Mouse (Mus musculus): ENCODE data around the gene Gch1. TPM values are rescaled to one million over a fixed set of nuclear protein-coding genes. Genes with fewer than 3 reads are reported as not detected.

Gch1 gene
- total and polyA plus RNA-seq, 3 experiments: 0.27 to 17.3 (median 0.87) TPM

GRCm38 (mm10) chr14:47160051-47160640 lies 29.1 kb downstream of the Gch1 start:
- ATAC-seq (ENCODE audit: extremely low read depth, insufficient number of reproducible peaks, low FRiP score, poor library complexity, severe bottlenecking): no peak
- H3K9me3 ChIP-seq (replicated peaks): no peaks in the 10 kb centered on the region
- no peak for TF ChIP-seq TAL1 (conservative IDR thresholded peaks at IDR 0.05; ENCODE audit: low read depth, low read length)
- no peak for TF ChIP-seq CTCF (IDR thresholded peaks at IDR 0.05; ENCODE audit: low read depth, low read length)
- no peak for TF ChIP-seq GATA2 (IDR thresholded peaks at IDR 0.05; ENCODE audit: borderline replicate concordance, low read depth, low read length)
- no peak for TF ChIP-seq POLR2AphosphoS5 (IDR thresholded peaks at IDR 0.05; ENCODE audit: insufficient replicate concordance, low read depth, low read length)
- no peak for TF ChIP-seq GATA1 (IDR thresholded peaks at IDR 0.05; ENCODE audit: borderline replicate concordance, low read length)
- no peak overlapping the region for H3K4me3 ChIP-seq (ENCODE audit: low read depth, low read length)
- no peaks in the 10 kb centered on the region for H3K27me3 ChIP-seq (ENCODE audit: insufficient read depth, low read length)
- H3K4me1 ChIP-seq (ENCODE audit: insufficient read depth, low read depth, low read length): no peaks in the 10 kb centered on the region
- DNase-seq (ENCODE audit: low spot score): no peak
- no peaks in the 10 kb centered on the region for H3K36me3 ChIP-seq (replicated peaks)

DNA sequence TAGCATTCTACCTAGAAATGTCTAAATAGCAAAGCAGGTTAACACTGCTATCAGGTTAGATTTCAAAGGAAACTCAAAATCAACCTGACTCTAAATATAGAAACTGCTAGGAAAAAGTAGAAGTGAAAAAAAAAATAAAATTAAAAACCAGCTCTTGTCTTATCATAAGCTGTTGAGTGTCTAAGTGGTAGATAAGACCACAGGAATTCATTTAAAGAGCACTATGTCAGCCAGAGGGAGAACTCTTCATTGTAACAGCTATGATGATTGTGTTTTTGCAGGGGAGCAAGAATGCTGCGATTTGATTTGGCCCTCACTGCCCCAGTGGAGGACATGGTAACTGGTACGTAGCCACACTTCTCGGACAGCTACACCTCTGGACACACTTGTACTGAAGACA lies 34.9 kb downstream of the Gch1 start:
- H3K4me1 ChIP-seq (ENCODE audit: insufficient read depth, low read depth, low read length): no peaks in the 10 kb centered on the region
- DNase-seq (ENCODE audit: low spot score): no peak
- H3K9me3 ChIP-seq (replicated peaks): no peaks in the 10 kb centered on the region
- H3K4me3 ChIP-seq (ENCODE audit: low read depth, low read length): no peak overlapping the region
- no peak for ATAC-seq (ENCODE audit: extremely low read depth, insufficient number of reproducible peaks, low FRiP score, poor library complexity, severe bottlenecking)
- H3K27me3 ChIP-seq (ENCODE audit: insufficient read depth, low read length): peaks cover 7% of the 10 kb centered on the region; the same call in 1 of the 2 replicates
- TF ChIP-seq GATA2 (IDR thresholded peaks at IDR 0.05; ENCODE audit: borderline replicate concordance, low read depth, low read length): no peak
- no peak for TF ChIP-seq POLR2AphosphoS5 (IDR thresholded peaks at IDR 0.05; ENCODE audit: insufficient replicate concordance, low read depth, low read length)
- no peak for TF ChIP-seq GATA1 (IDR thresholded peaks at IDR 0.05; ENCODE audit: borderline replicate concordance, low read length)
- no peak for TF ChIP-seq TAL1 (conservative IDR thresholded peaks at IDR 0.05; ENCODE audit: low read depth, low read length)
- TF ChIP-seq CTCF (IDR thresholded peaks at IDR 0.05; ENCODE audit: low read depth, low read length): no peak
- H3K36me3 ChIP-seq (replicated peaks): no peaks in the 10 kb centered on the region

DNA sequence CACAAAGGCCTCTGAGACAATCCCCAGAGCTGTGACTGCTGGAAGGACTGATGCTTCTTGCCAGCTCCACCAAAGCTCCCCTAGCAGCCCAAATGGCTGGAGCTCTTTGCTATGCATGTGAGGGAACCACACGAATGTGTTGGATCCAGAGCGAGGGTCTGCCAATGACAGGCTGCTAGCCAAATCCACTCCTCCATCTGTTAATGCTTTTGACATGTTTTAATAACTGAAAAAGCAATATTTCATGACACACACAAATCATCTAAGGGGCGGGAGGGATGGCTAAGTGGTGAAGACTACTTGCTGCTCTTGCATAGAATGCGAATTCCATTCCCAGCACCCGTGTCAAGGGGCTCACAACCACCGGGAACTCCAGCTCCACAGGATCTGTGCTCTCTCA lies 37.9 kb downstream of the Gch1 start:
- H3K36me3 ChIP-seq (replicated peaks): no peaks in the 10 kb centered on the region
- peaks cover 9% of the 10 kb centered on the region; the same call in 1 of the 2 replicates for H3K27me3 ChIP-seq (ENCODE audit: insufficient read depth, low read length)
- TF ChIP-seq GATA1 (IDR thresholded peaks at IDR 0.05; ENCODE audit: borderline replicate concordance, low read length): no peak
- no peaks in the 10 kb centered on the region for H3K4me1 ChIP-seq (ENCODE audit: insufficient read depth, low read depth, low read length)
- H3K9me3 ChIP-seq (replicated peaks): no peaks in the 10 kb centered on the region
- H3K4me3 ChIP-seq (ENCODE audit: low read depth, low read length): no peak overlapping the region
- ATAC-seq (ENCODE audit: extremely low read depth, insufficient number of reproducible peaks, low FRiP score, poor library complexity, severe bottlenecking) (no peak), DNase-seq (ENCODE audit: low spot score) (no peak)

- no peak for DNase-seq (ENCODE audit: low spot score)
- no peak overlapping the region for H3K4me3 ChIP-seq (ENCODE audit: low read depth, low read length)
- no peaks in the 10 kb centered on the region for H3K9me3 ChIP-seq (replicated peaks)
- no peaks in the 10 kb centered on the region for H3K36me3 ChIP-seq (replicated peaks)
- no peak for ATAC-seq (ENCODE audit: extremely low read depth, insufficient number of reproducible peaks, low FRiP score, poor library complexity, severe bottlenecking)
- no peaks in the 10 kb centered on the region for H3K4me1 ChIP-seq (ENCODE audit: insufficient read depth, low read depth, low read length)
- H3K27me3 ChIP-seq (ENCODE audit: insufficient read depth, low read length): peaks cover 2% of the 10 kb centered on the region; the same call in 1 of the 2 replicates
- TF ChIP-seq POLR2AphosphoS5 (IDR thresholded peaks at IDR 0.05; ENCODE audit: insufficient replicate concordance, low read depth, low read length) (no peak), GATA2 (IDR thresholded peaks at IDR 0.05; ENCODE audit: borderline replicate concordance, low read depth, low read length) (no peak), GATA1 (IDR thresholded peaks at IDR 0.05; ENCODE audit: borderline replicate concordance, low read length) (no peak), TAL1 (conservative IDR thresholded peaks at IDR 0.05; ENCODE audit: low read depth, low read length) (no peak), CTCF (IDR thresholded peaks at IDR 0.05; ENCODE audit: low read depth, low read length) (no peak)
Measured at GRCm38 (mm10) chr14:47144326-47144725, 44.9 kb downstream of the Gch1 start.

GRCm38 (mm10) chr14:47138853-47139252 lies 50.4 kb downstream of the Gch1 start:
- no peaks in the 10 kb centered on the region for H3K36me3 ChIP-seq (replicated peaks)
- DNase-seq (ENCODE audit: low spot score) (no peak), ATAC-seq (ENCODE audit: extremely low read depth, insufficient number of reproducible peaks, low FRiP score, poor library complexity, severe bottlenecking) (no peak)
- H3K27me3 ChIP-seq (ENCODE audit: insufficient read depth, low read length): 0 out of 2 replicates have a peak, but pooled peaks cover 5% of the 10 kb centered on the region
- no peak for TF ChIP-seq CTCF (IDR thresholded peaks at IDR 0.05; ENCODE audit: low read depth, low read length)
- no peak for TF ChIP-seq TAL1 (conservative IDR thresholded peaks at IDR 0.05; ENCODE audit: low read depth, low read length)
- TF ChIP-seq GATA1 (IDR thresholded peaks at IDR 0.05; ENCODE audit: borderline replicate concordance, low read length): no peak
- TF ChIP-seq POLR2AphosphoS5 (IDR thresholded peaks at IDR 0.05; ENCODE audit: insufficient replicate concordance, low read depth, low read length): no peak
- no peak for TF ChIP-seq GATA2 (IDR thresholded peaks at IDR 0.05; ENCODE audit: borderline replicate concordance, low read depth, low read length)
- no peak overlapping the region for H3K4me3 ChIP-seq (ENCODE audit: low read depth, low read length)
- H3K9me3 ChIP-seq (replicated peaks): no peaks in the 10 kb centered on the region
- no peaks in the 10 kb centered on the region for H3K4me1 ChIP-seq (ENCODE audit: insufficient read depth, low read depth, low read length)

GRCm38 (mm10) chr14:47136637-47137036 lies 52.6 kb downstream of the Gch1 start:
- TF ChIP-seq TAL1 (conservative IDR thresholded peaks at IDR 0.05; ENCODE audit: low read depth, low read length): no peak
- Histone ChIP-seq H3K9me3 (replicated peaks) (no peaks in the 10 kb centered on the region), H3K4me1 (ENCODE audit: insufficient read depth, low read depth, low read length) (no peaks in the 10 kb centered on the region), H3K36me3 (replicated peaks) (no peaks in the 10 kb centered on the region), H3K27me3 (ENCODE audit: insufficient read depth, low read length) (0 out of 2 replicates have a peak, but pooled peaks cover 5% of the 10 kb centered on the region), H3K4me3 (ENCODE audit: low read depth, low read length) (no peak overlapping the region)
- DNase-seq (ENCODE audit: low spot score) (no peak), ATAC-seq (ENCODE audit: extremely low read depth, insufficient number of reproducible peaks, low FRiP score, poor library complexity, severe bottlenecking) (no peak)

DNA sequence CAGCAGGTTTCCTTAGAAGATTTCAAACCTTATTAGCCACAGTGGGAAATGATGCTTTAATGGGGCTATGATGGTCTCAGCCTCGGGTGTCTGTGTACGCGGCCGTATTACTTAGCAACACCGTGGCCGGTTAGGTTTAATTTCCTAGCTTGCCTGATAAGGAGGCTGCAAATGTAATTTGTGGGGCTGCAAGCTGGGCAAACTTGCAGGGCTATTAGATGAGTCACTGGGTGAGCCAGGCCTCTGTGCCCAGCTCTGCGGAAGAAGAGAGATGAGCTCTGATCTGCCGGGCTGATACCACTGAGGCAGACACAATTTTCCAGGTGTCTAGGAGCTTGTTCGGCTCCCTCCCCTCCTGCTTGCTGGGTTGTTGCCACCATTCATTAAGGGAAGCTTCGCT lies 55.3 kb downstream of the Gch1 start:
- TF ChIP-seq GATA2 (IDR thresholded peaks at IDR 0.05; ENCODE audit: borderline replicate concordance, low read depth, low read length) (no peak), TAL1 (conservative IDR thresholded peaks at IDR 0.05; ENCODE audit: low read depth, low read length) (no peak), CTCF (IDR thresholded peaks at IDR 0.05; ENCODE audit: low read depth, low read length) (no peak)
- H3K4me1 ChIP-seq (ENCODE audit: insufficient read depth, low read depth, low read length): no peaks in the 10 kb centered on the region
- no peak overlapping the region for H3K4me3 ChIP-seq (ENCODE audit: low read depth, low read length)
- DNase-seq (ENCODE audit: low spot score) (no peak), ATAC-seq (ENCODE audit: extremely low read depth, insufficient number of reproducible peaks, low FRiP score, poor library complexity, severe bottlenecking) (no peak)
- 0 out of 2 replicates have a peak, but pooled peaks cover 5% of the 10 kb centered on the region for H3K27me3 ChIP-seq (ENCODE audit: insufficient read depth, low read length)
- H3K36me3 ChIP-seq (replicated peaks): no peaks in the 10 kb centered on the region
- no peaks in the 10 kb centered on the region for H3K9me3 ChIP-seq (replicated peaks)

All from G1E (cell line).